Mouse (Mus musculus) heart, postnatal 14 days (tissue): ENCODE data around the gene Kcnd3. TPM values are rescaled to one million over a fixed set of nuclear protein-coding genes. Genes with fewer than 3 reads are reported as not detected.

Source experiments
- DNase-seq, 2 experiments: peaks; one replicate each; pipeline ENCODE4 v3.0.0; 2021 to 2022
- intact Hi-C: fragments of 180-260 bp; cut with DNase I; formaldehyde crosslinking; loops from one replicate; pipeline ENCODE4 v1.15.1; 2025
- total RNA-seq, 2 experiments: library from RNA; stranded (reverse); gene quantifications; 2 replicates each; pipeline ENCODE4 v1.2.3; 2021

Gene Kcnd3
- total RNA-seq, 2 experiments from 2014 or later, result 4.4 to 5.2 TPM

GRCm38 (mm10) chr3:105514215-105514614 is 62.1 kb downstream of the Kcnd3 start:
- intact Hi-C loops, result no loop called here
- DNase-seq, result no peak

- DNase-seq, result no peak
- intact Hi-C loops, result no loop called here
Observed at GRCm38 (mm10) chr3:105515035-105515434, 62.9 kb downstream of the Kcnd3 start.

- intact Hi-C loops, result no loop called here
- DNase-seq, result no peak
Observed at GRCm38 (mm10) chr3:105515640-105516039, 63.5 kb downstream of the Kcnd3 start.

- intact Hi-C loops, result loop anchor here (5.0 kb wide), 1 partner anchor 68 kb away; the partner anchor contains the start of gene Kcnd3
- no peak for DNase-seq
Observed at GRCm38 (mm10) chr3:105520446-105520845, 68.3 kb downstream of the Kcnd3 start.

GRCm38 (mm10) chr3:105521178-105521631 is 69.1 kb downstream of the Kcnd3 start:
- peak; percentile 44 to 54 for DNase-seq
- intact Hi-C loops, result loop anchor here (5.0 kb wide), 1 partner anchor 69 kb away; the partner anchor contains the start of gene Kcnd3

- intact Hi-C loops, result loop anchor here (5.0 kb wide), 1 partner anchor 69 kb away; the partner anchor contains the start of gene Kcnd3
- no peak for DNase-seq
Observed at GRCm38 (mm10) chr3:105521639-105522038, 69.5 kb downstream of the Kcnd3 start.

- intact Hi-C loops, result no loop called here
- no peak for DNase-seq
Observed at GRCm38 (mm10) chr3:105528860-105529259, 76.7 kb downstream of the Kcnd3 start.

- no peak for DNase-seq
Observed at GRCm38 (mm10) chr3:105529700-105530099, 77.6 kb downstream of the Kcnd3 start.

GRCm38 (mm10) chr3:105530363-105531130 is 78.4 kb downstream of the Kcnd3 start:
- intact Hi-C loops, result no loop called here
- DNase-seq, result no peak

More at GRCm38 (mm10) chr3:105529700-105530099, 77.6 kb downstream of the Kcnd3 start:
- intact Hi-C loops, result no loop called here

- intact Hi-C loops, result loop anchor here (5.0 kb wide), 1 partner anchor 86 kb away; the partner anchor contains the start of gene Kcnd3
- no peak for DNase-seq
Observed at GRCm38 (mm10) chr3:105538406-105538805, 86.3 kb downstream of the Kcnd3 start.

GRCm38 (mm10) chr3:105538819-105539607 is 86.9 kb downstream of the Kcnd3 start:
- intact Hi-C loops, result loop anchor here (5.0 kb wide), 1 partner anchor 87 kb away; the partner anchor contains the start of gene Kcnd3
- DNase-seq, result peak; percentile 27 to 54

GRCm38 (mm10) chr3:105542741-105543140 is 90.6 kb downstream of the Kcnd3 start:
- no peak for DNase-seq
- intact Hi-C loops, result no loop called here

GRCm38 (mm10) chr3:105544106-105544505 is 92.0 kb downstream of the Kcnd3 start:
- intact Hi-C loops, result no loop called here
- DNase-seq, result no peak

GRCm38 (mm10) chr3:105546611-105547071 is 94.5 kb downstream of the Kcnd3 start:
- intact Hi-C loops, result no loop called here
- peak in 1 of 2 experiments; percentile 9 for DNase-seq

- DNase-seq, result peak in 1 of 2 experiments; percentile 23
- intact Hi-C loops, result no loop called here
Observed at GRCm38 (mm10) chr3:105548074-105548771, 96.1 kb downstream of the Kcnd3 start.

GRCm38 (mm10) chr3:105559456-105559855 is 107.3 kb downstream of the Kcnd3 start:
- intact Hi-C loops, result no loop called here

GRCm38 (mm10) chr3:105566973-105567372 is 114.8 kb downstream of the Kcnd3 start:
- intact Hi-C loops, result no loop called here
- no peak for DNase-seq

More at GRCm38 (mm10) chr3:105559456-105559855, 107.3 kb downstream of the Kcnd3 start:
- no peak for DNase-seq

- DNase-seq, result no peak
- intact Hi-C loops, result no loop called here
Observed at GRCm38 (mm10) chr3:105567472-105567871, 115.3 kb downstream of the Kcnd3 start.

- DNase-seq, result no peak
- intact Hi-C loops, result no loop called here
Observed at GRCm38 (mm10) chr3:105568403-105568802, 116.3 kb downstream of the Kcnd3 start.

GRCm38 (mm10) chr3:105568851-105569250 is 116.7 kb downstream of the Kcnd3 start:
- DNase-seq, result no peak
- intact Hi-C loops, result no loop called here
